Mouse (Mus musculus): ENCODE measurements around the gene Shisal2b. TPM values are rescaled to one million over a fixed set of nuclear protein-coding genes. Genes with fewer than 3 reads are reported as not detected.
"Not testable (repeated sequence)": the region's sequence is repeated elsewhere in the genome, so short reads cannot be mapped to it uniquely, and the experiment has no call there.

Shisal2b gene
- total RNA-seq (2014; rRNA removed; ENCODE audit: low replicate concordance) (not detected in 2 replicates), polyA plus RNA-seq (2015; fragmentation: Nextera tagmentation; extraction: Ambion mirVana) (not detected in 2 replicates)

DNA sequence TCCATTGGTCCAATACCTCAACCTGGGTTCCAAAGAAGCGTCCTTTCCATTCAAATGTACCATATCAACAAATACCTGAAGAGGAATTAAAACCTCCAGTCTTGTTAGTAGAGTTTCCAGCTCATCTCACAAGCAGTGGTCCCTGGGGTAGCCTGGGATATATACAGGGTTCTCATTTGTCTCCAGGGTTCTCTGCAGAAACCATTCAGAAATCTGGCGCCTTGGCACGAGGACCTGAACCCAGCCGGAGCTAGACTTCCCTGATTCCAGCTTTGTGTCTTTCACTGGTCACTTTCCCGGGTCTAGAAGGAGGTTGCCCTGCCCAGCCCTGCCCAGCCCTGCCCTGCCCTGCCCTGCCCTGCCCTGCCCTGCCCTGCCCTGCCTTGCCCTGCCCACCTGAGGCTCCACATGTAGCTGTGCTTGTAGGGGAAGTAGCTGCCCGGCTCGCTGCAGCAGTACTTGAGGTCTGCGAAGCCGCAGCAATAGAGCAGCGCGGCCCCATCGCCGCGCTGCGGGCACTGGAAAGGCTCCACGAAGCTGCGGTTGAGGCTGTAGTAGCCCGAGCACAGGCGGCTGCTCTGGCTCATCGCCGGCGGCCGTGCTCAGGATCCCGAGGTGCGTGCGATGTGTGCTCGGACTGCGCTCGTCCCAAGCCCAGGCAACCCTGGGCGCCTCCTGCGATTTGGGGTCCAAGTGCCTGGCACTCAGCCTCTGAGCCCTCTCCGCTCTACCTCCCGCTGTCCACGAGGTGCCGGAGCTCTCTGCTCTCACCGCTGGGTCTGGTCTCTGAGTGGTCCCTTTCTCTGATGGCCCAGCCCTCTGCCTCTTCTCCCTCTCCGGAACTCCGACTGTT lies at the start of gene Shisal2b:
Gene Shisal2b (minus strand): TSS at position 767 of the 853 bp plus-strand sequence.
- peak; percentile 32 for DNase-seq (ENCODE audit: low spot score)
- Histone ChIP-seq H3K9me3 (replicated peaks; ENCODE audit: control insufficient read depth, low read length) (0 out of 2 replicates have a peak, but pooled peaks cover 6% of the 10 kb centered on the region), H3K4me3 (ENCODE audit: low read depth, low read length) (peak within 1 kb of the TSS; percentile 50), H3K36me3 (replicated peaks; ENCODE audit: control insufficient read depth, insufficient read depth, low read length) (no peaks in the 10 kb centered on the region), H3K4me1 (ENCODE audit: control insufficient read depth, insufficient read depth) (peaks cover 5% of the 10 kb centered on the region; the same call in 1 of the 2 replicates), H3K27me3 (ENCODE audit: control insufficient read depth, insufficient read depth, low read length) (peaks cover 17% of the 10 kb centered on the region; the same call in 1 of the 2 replicates), H3K4me2 (ENCODE audit: low read depth, low read length) (peak within 1 kb of the TSS; percentile 83), H3K9ac (replicated peaks; ENCODE audit: low read depth, low read length) (no peak within 1 kb of the TSS), H3K27ac (ENCODE audit: low read depth) (no peak within 1 kb of the TSS)
- TF ChIP-seq EP300 (IDR thresholded peaks at IDR 0.05; ENCODE audit: low read depth) (no peak), CTCF (IDR thresholded peaks at IDR 0.05; ENCODE audit: low read depth) (no peak)
- WGBS = 5% methylated on average over 38 of the region's 38 CpGs
- ATAC-seq (ENCODE audit: insufficient read depth, low read depth) = peak; percentile 41

DNA sequence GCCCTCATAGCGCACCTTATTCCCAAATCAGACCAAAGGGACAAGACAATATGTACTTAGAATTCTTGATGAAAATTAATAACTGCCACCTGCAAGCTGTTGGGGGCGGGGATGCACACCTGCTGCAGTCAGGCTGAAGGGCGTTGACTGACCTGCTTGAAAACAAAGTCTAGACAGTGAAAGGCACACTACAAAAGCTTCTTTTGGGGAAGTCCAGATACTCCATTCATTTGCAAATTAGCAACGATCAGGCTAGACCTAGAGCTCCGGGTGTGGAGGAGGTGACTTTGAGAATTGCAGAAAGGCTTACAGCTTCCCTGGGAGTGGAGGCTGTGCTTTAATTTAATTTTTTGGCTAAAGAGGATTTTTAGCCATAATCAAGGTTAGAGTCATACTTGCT lies 47.9 kb upstream of the Shisal2b start:
- ATAC-seq (ENCODE audit: insufficient read depth, low read depth); H3K9me3 ChIP-seq (replicated peaks; ENCODE audit: control insufficient read depth, low read length); H3K36me3 ChIP-seq (replicated peaks; ENCODE audit: control insufficient read depth, insufficient read depth, low read length); H3K27me3 ChIP-seq (ENCODE audit: control insufficient read depth, insufficient read depth, low read length); H3K4me2 ChIP-seq (ENCODE audit: low read depth, low read length); DNase-seq (ENCODE audit: low spot score); H3K9ac ChIP-seq (replicated peaks; ENCODE audit: low read depth, low read length); H3K4me3 ChIP-seq (ENCODE audit: low read depth, low read length); H3K4me1 ChIP-seq (ENCODE audit: control insufficient read depth, insufficient read depth); H3K27ac ChIP-seq (ENCODE audit: low read depth): not testable (repeated sequence)
- WGBS = 82% methylated on average over 5 of the region's 5 CpGs

DNA sequence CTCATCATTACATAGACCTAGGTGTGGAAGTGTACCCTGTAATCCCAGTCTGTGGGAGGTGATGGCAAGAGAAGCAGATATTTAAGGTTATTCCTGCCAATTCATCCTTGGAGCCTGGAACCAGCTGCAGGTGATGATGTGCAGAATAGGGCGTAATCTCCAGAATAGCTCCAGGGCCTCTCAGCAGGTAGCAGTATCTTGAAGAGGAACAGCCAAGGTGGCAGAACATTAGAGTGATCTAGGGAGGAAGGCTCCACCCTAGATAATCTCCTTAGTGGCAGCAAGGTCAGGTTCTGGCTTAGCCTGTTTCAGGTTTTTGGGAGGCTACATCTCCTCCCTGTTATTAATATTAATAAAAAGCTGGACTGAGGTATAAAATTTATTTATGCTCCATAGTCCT lies 47.3 kb upstream of the Shisal2b start:
- H3K4me2 ChIP-seq (ENCODE audit: low read depth, low read length); H3K4me1 ChIP-seq (ENCODE audit: control insufficient read depth, insufficient read depth); H3K27ac ChIP-seq (ENCODE audit: low read depth); H3K9ac ChIP-seq (replicated peaks; ENCODE audit: low read depth, low read length); H3K36me3 ChIP-seq (replicated peaks; ENCODE audit: control insufficient read depth, insufficient read depth, low read length); H3K9me3 ChIP-seq (replicated peaks; ENCODE audit: control insufficient read depth, low read length); DNase-seq (ENCODE audit: low spot score); H3K4me3 ChIP-seq (ENCODE audit: low read depth, low read length); ATAC-seq (ENCODE audit: insufficient read depth, low read depth); H3K27me3 ChIP-seq (ENCODE audit: control insufficient read depth, insufficient read depth, low read length): not testable (repeated sequence)
- WGBS = 89% methylated on average over 1 of the region's 1 CpGs

GRCm38 (mm10) chr13:104908691-104909090 lies 45.0 kb upstream of the Shisal2b start:
- no peak overlapping the region for H3K4me2 ChIP-seq (ENCODE audit: low read depth, low read length)
- no peaks in the 10 kb centered on the region for H3K4me1 ChIP-seq (ENCODE audit: control insufficient read depth, insufficient read depth)
- ATAC-seq (ENCODE audit: insufficient read depth, low read depth) (no peak), DNase-seq (ENCODE audit: low spot score) (no peak)
- TF ChIP-seq CTCF (IDR thresholded peaks at IDR 0.05; ENCODE audit: low read depth) (no peak), EP300 (IDR thresholded peaks at IDR 0.05; ENCODE audit: low read depth) (no peak)
- H3K27me3 ChIP-seq (ENCODE audit: control insufficient read depth, insufficient read depth, low read length) = no peaks in the 10 kb centered on the region
- H3K4me3 ChIP-seq (ENCODE audit: low read depth, low read length) = no peak overlapping the region
- H3K27ac ChIP-seq (ENCODE audit: low read depth) = no peak overlapping the region
- no peak overlapping the region for H3K9ac ChIP-seq (replicated peaks; ENCODE audit: low read depth, low read length)
- H3K9me3 ChIP-seq (replicated peaks; ENCODE audit: control insufficient read depth, low read length) = no peaks in the 10 kb centered on the region
- H3K36me3 ChIP-seq (replicated peaks; ENCODE audit: control insufficient read depth, insufficient read depth, low read length) = no peaks in the 10 kb centered on the region
- 69% methylated on average over 7 of the region's 7 CpGs for WGBS

GRCm38 (mm10) chr13:104894771-104895170 lies 31.1 kb upstream of the Shisal2b start:
- ATAC-seq (ENCODE audit: insufficient read depth, low read depth) (no peak), DNase-seq (ENCODE audit: low spot score) (no peak)
- H3K27ac ChIP-seq (ENCODE audit: low read depth) = no peak overlapping the region
- H3K27me3 ChIP-seq (ENCODE audit: control insufficient read depth, insufficient read depth, low read length) = no peaks in the 10 kb centered on the region
- no peak overlapping the region for H3K9ac ChIP-seq (replicated peaks; ENCODE audit: low read depth, low read length)
- H3K9me3 ChIP-seq (replicated peaks; ENCODE audit: control insufficient read depth, low read length) = no peaks in the 10 kb centered on the region
- H3K36me3 ChIP-seq (replicated peaks; ENCODE audit: control insufficient read depth, insufficient read depth, low read length) = no peaks in the 10 kb centered on the region
- TF ChIP-seq CTCF (IDR thresholded peaks at IDR 0.05; ENCODE audit: low read depth) (no peak), EP300 (IDR thresholded peaks at IDR 0.05; ENCODE audit: low read depth) (no peak)
- H3K4me3 ChIP-seq (ENCODE audit: low read depth, low read length) = no peak overlapping the region
- no peaks in the 10 kb centered on the region for H3K4me1 ChIP-seq (ENCODE audit: control insufficient read depth, insufficient read depth)
- WGBS = 81% methylated on average over 1 of the region's 1 CpGs
- H3K4me2 ChIP-seq (ENCODE audit: low read depth, low read length) = no peak overlapping the region

DNA sequence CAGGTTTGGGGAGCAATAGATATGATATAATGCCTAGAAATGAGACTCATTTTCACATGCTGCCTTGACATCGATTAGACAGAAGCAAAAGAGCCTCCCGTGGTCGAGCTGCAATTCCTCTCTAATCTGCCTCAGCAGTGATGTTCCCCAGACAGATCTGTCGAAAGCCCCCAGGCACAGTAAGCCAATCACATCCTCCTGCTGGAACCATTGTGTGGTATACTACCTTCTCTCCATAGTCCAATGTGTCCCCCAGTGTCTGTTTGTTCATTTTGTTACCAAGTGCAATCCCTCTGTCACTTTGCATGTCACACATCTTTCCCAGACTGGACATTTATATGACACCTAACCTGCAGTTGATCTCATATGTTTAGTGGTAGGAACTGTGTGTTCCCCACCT lies 28.6 kb upstream of the Shisal2b start:
- 33% methylated on average over 4 of the region's 4 CpGs for WGBS
- Histone ChIP-seq H3K4me3 (ENCODE audit: low read depth, low read length) (no peak overlapping the region), H3K27me3 (ENCODE audit: control insufficient read depth, insufficient read depth, low read length) (no peaks in the 10 kb centered on the region), H3K36me3 (replicated peaks; ENCODE audit: control insufficient read depth, insufficient read depth, low read length) (no peaks in the 10 kb centered on the region), H3K4me1 (ENCODE audit: control insufficient read depth, insufficient read depth) (no peaks in the 10 kb centered on the region), H3K4me2 (ENCODE audit: low read depth, low read length) (no peak overlapping the region), H3K9me3 (replicated peaks; ENCODE audit: control insufficient read depth, low read length) (no peaks in the 10 kb centered on the region), H3K27ac (ENCODE audit: low read depth) (no peak overlapping the region), H3K9ac (replicated peaks; ENCODE audit: low read depth, low read length) (no peak overlapping the region)
- TF ChIP-seq EP300 (IDR thresholded peaks at IDR 0.05; ENCODE audit: low read depth) (no peak), CTCF (IDR thresholded peaks at IDR 0.05; ENCODE audit: low read depth) (no peak)
- DNase-seq (ENCODE audit: low spot score) (no peak), ATAC-seq (ENCODE audit: insufficient read depth, low read depth) (no peak)
